Mouse (Mus musculus) heart, embryonic 14.5 days (tissue): ENCODE measurements around the gene Dennd4a. TPM values are rescaled to one million over a fixed set of nuclear protein-coding genes. Genes with fewer than 3 reads are reported as not detected.

Experiments
- ATAC-seq: fragments of 200-750 bp; cut with Nextera tagmentation; 2 replicates; pipeline ENCODE4 v1.8.0; 2017; ENCODE audit warnings: low read depth, moderate TSS enrichment; ENCODE audit not compliant: insufficient number of reproducible peaks, insufficient read depth, low FRiP score
- H3K27ac ChIP-seq, 2 experiments: fragments of 200-500 bp in 1 of 2; fragments of 300-500 bp in 1 of 2; sonication (generic) in 1 of 2; replicated peaks in 1 of 2; 2 replicates each; pipeline ENCODE4 v1.5.1; 2012 to 2014; ENCODE audit warnings: low read depth in 2 of 2, low read length in 2 of 2, control low read depth in 1 of 2, mild to moderate bottlenecking in 1 of 2, mixed read lengths in 1 of 2; ENCODE audit not compliant: control insufficient read depth in 1 of 2, insufficient read depth in 1 of 2
- H3K27me3 ChIP-seq: fragments of 300-500 bp; sonication (generic); 2 replicates; pipeline ENCODE4 v1.6.1; 2014; ENCODE audit warnings: mild to moderate bottlenecking, low read length, control low read depth; ENCODE audit not compliant: control insufficient read depth, insufficient read depth
- H3K36me3 ChIP-seq: fragments of 300-500 bp; sonication (generic); 2 replicates; pipeline ENCODE4 v1.6.1; 2014; ENCODE audit warnings: mild to moderate bottlenecking, control low read depth, low read length, mixed read lengths; ENCODE audit not compliant: control insufficient read depth, insufficient read depth
- H3K4me1 ChIP-seq, 2 experiments: fragments of 200-500 bp in 1 of 2; fragments of 300-500 bp in 1 of 2; sonication (generic) in 1 of 2; 2 replicates each; pipeline ENCODE4 v1.6.1; 2012 to 2014; ENCODE audit warnings: low read length in 2 of 2, control low read depth in 1 of 2, mixed read lengths in 1 of 2; ENCODE audit not compliant: control insufficient read depth in 2 of 2, insufficient read depth in 2 of 2
- H3K4me2 ChIP-seq: fragments of 300-500 bp; sonication (generic); 2 replicates; pipeline ENCODE4 v1.6.1; 2014; ENCODE audit warnings: mild to moderate bottlenecking, low read length
- H3K4me3 ChIP-seq, 2 experiments: fragments of 200-500 bp in 1 of 2; fragments of 300-500 bp in 1 of 2; sonication (generic) in 1 of 2; 2 replicates each; pipeline ENCODE4 v1.5.1; 2012 to 2014; ENCODE audit warnings: low read length in 2 of 2, mild to moderate bottlenecking in 2 of 2, control low read depth in 1 of 2, low read depth in 1 of 2, moderate library complexity in 1 of 2; ENCODE audit not compliant: control insufficient read depth in 1 of 2, insufficient read depth in 1 of 2
- H3K9ac ChIP-seq: fragments of 300-500 bp; sonication (generic); 2 replicates; pipeline ENCODE4 v1.6.1; 2014; ENCODE audit warnings: mild to moderate bottlenecking, low read length
- H3K9me3 ChIP-seq: fragments of 300-500 bp; sonication (generic); 2 replicates; pipeline ENCODE4 v1.6.1; 2016; ENCODE audit warnings: low read length, control low read depth; ENCODE audit not compliant: control insufficient read depth
- WGBS: fragments of 180-500 bp; shearing (Covaris S2); extraction: QIAGEN DNeasy Blood & Tissue Kit; methylation state at CpG from one replicate; pipeline ENCODE4 v1.1.7; 2014; 5-methylcytosine and 5-hydroxymethylcytosine counted together
- polyA plus RNA-seq: library from polyadenylated mRNA; unstranded; fragments of >200 nt; fragmentation: Nextera tagmentation; extraction: Ambion mirVana; gene quantifications from 2 replicates; pipeline ENCODE4 v1.2.1, GENCODE M21; 2014

The Dennd4a gene
- polyA plus RNA-seq, 1 experiment from 2014 or later = 6.0 TPM

DNA sequence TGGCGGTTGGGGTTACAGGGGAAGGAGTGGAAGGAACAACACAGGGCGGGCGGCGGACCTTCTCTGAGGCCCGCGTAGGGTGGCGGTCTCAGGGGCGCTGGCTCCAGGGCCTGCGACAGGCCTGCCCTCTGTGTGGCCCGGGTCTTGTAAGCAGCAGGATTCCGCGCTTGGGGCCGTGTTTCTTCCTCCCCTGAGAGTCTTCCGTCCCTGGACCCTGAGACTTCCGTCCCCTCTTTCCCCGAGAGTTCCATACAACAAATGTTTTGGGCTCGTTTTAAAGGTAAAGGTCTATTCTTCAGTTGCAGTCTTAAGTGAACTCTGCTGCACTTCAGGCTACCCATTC, 149.8 kb downstream of the Dennd4a start:
- ATAC-seq = peak; percentile 79
- WGBS = 2% methylated on average over 17 of the region's 17 CpGs
- peaks cover 37% of the 10 kb centered on the region for H3K36me3 ChIP-seq

More for the DNA sequence above, 149.8 kb downstream of the Dennd4a start:
- H3K9me3 ChIP-seq = no peaks in the 10 kb centered on the region
- H3K4me1 ChIP-seq = peaks cover 2 to 13% of the 10 kb centered on the region in 2 experiments; a peak in 3 of 4 replicates
- peak overlapping the region; percentile 81 for H3K9ac ChIP-seq
- H3K4me3 ChIP-seq = peak overlapping the region; percentile 59 to 95
- no peaks in the 10 kb centered on the region for H3K27me3 ChIP-seq
- H3K4me2 ChIP-seq = peak overlapping the region; percentile 82
- peak overlapping the region; percentile 86 to 95 for H3K27ac ChIP-seq

Other genes starting within 250 kb of the Dennd4a start
- gene Rab11a, start 73.6 kb upstream of the Dennd4a start, polyA plus RNA-seq = 390 and 408 TPM in 2 replicates
- gene Slc24a1, start 140.3 kb downstream of the Dennd4a start, polyA plus RNA-seq = 0.05 TPM in 2 replicates
- gene Ints14, start 149.6 kb downstream of the Dennd4a start, polyA plus RNA-seq = 39.0 and 41.1 TPM in 2 replicates
- 50.3 and 52.5 TPM in 2 replicates for gene Hacd3, start 210.4 kb downstream of the Dennd4a start, polyA plus RNA-seq
- 26.4 and 27.9 TPM in 2 replicates for gene Dpp8, start 221.1 kb downstream of the Dennd4a start, polyA plus RNA-seq